Mouse (Mus musculus) adrenal gland, postnatal 36 days (tissue): ENCODE results near the gene Foxr1. TPM values are rescaled to one million over a fixed set of nuclear protein-coding genes. Genes with fewer than 3 reads are reported as not detected.
"Not testable (repeated sequence)": the region's sequence is repeated elsewhere in the genome, so short reads cannot be mapped to it uniquely, and the experiment has no call there.

ENCODE experiments used
- DNase-seq, 2 experiments: peaks; one replicate each; pipeline ENCODE4 v3.0.0; 2021; ENCODE audit warnings: mixed read lengths in 1 of 2
- total RNA-seq, 2 experiments: library from RNA; stranded (reverse); gene quantifications; 2 replicates each; pipeline ENCODE4 v1.2.3; 2021

Foxr1 gene
- total RNA-seq, 2 experiments from 2014 or later, result not detected

DNA sequence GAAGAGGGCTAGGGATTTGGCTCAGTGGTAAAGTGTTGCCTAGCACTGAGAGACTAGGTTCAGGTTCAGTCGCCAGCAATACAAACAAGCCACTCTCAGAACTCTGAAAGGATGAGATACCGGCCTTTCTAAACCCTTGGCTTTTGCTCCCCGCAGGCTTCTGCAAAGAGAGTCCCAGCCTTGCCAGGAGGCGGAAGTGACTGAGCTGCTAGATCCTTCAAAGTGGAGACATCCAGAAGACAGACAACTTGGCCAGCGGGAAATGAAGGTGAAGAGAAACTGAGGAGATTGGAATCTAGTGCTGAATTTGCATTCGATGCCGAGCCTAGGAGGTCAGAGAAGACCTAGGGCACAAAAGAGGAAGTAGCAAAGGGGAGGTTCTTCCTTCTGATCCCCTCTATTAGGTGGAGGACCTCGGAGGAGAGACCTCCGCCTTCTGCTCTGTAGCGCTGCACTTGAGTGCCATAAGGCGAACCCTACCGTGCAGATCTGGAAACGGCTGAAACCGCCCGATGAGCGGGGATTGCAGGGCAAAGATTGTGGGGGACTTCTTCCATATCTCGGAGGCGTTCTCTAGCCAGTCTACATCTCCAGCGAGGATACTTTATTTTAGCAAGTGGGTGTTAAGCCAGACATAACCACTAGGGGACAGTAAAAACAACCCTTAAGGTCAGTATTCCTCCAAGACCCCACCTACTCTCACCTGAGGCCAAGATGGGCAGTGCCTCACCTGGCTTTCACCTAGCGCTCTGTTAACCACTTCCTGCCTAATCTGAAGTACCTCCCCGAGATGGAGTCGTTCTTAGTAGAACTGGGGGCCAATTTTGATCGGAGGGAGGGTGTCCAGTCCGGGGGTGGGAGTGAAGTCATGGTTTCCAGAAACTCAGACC is 36.6 kb upstream of the Foxr1 start:
- DNase-seq, result peak in 1 of 2 experiments; percentile 54

- no peak for DNase-seq
Measured at GRCm38 (mm10) chr9:44475936-44476335, 35.0 kb upstream of the Foxr1 start.

- no peak for DNase-seq
Measured at GRCm38 (mm10) chr9:44474327-44474726, 33.4 kb upstream of the Foxr1 start.

GRCm38 (mm10) chr9:44473184-44473583 is 32.2 kb upstream of the Foxr1 start:
- DNase-seq, result no peak

GRCm38 (mm10) chr9:44468800-44469199 is 27.9 kb upstream of the Foxr1 start:
- no peak for DNase-seq

DNA sequence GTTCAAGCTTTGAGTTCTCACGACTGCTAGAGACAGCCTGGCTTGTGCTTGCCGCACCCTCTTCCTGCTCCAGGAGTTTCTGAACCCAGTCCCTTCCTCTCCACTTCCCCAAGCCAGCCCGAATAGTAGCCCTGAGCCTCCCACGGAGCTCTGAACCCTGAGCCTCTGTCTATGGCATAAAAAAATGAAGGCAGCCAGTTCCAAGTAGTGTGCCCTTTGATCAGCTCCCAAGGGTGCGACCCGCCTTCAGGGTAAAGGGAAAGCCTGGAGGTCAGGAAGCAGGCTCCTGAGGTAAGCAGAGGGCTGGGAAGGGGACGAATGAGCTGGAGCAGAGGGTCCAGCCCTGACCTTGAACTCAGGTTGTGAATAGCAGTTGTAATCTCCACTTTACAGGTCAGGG is 27.3 kb upstream of the Foxr1 start:
- no peak for DNase-seq

- no peak for DNase-seq
Measured at GRCm38 (mm10) chr9:44461950-44462349, 21.0 kb upstream of the Foxr1 start.

GRCm38 (mm10) chr9:44457035-44457742 is 16.3 kb upstream of the Foxr1 start:
- DNase-seq, result no peak

DNA sequence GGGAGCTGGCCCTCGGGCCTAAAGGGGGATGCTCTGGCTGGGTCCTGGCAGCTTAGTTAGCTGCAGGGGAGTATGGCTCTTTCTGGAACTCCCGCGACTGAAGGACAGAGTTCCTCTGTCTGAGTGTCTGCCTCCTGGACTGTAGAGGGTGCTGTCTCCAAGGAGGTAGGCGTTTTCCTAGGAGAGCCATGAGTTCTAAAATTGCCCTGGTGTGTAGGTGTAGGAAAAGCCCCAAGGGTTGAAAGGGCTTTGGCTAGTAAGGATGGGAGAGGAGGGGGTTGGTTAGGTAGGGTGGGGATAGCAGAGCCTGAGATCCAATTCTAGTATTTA is 13.9 kb upstream of the Foxr1 start, which contains the start of gene Upk2:
TSS of gene Upk2 (minus strand) at position 86 of the 330 bp plus-strand sequence.
- no peak for DNase-seq

GRCm38 (mm10) chr9:44454132-44454890 is 13.4 kb upstream of the Foxr1 start:
- DNase-seq, result peak; percentile 87 to 88

GRCm38 (mm10) chr9:44450387-44450786 is 9.5 kb upstream of the Foxr1 start:
- DNase-seq, result no peak

- not testable (repeated sequence) for DNase-seq
Measured at GRCm38 (mm10) chr9:44444402-44445025, 3.6 kb upstream of the Foxr1 start.

DNA sequence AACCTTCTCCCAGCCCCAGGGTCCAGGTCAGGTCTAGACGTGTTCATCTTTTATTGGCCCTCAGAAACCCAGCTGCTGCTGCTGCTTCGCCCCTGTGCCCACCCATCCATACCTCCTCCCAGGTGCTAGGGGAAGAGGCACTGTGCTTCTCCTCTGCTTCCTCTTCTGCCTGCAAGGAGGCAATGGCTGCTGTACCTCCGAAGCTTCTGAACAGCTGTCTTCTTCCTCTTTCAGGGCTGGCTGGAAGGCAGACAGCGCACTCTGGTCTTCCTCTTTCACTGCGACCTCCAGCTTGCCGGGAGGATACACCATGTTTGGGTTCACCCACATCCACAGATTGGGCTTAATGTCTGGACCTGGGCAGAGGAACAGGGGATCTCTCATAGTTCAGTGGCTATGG is 5.2 kb downstream of the Foxr1 start:
- DNase-seq, result no peak

GRCm38 (mm10) chr9:44432577-44433185 is 8.3 kb downstream of the Foxr1 start:
- no peak for DNase-seq

GRCm38 (mm10) chr9:44423576-44423975 is 17.4 kb downstream of the Foxr1 start:
- DNase-seq, result no peak

DNA sequence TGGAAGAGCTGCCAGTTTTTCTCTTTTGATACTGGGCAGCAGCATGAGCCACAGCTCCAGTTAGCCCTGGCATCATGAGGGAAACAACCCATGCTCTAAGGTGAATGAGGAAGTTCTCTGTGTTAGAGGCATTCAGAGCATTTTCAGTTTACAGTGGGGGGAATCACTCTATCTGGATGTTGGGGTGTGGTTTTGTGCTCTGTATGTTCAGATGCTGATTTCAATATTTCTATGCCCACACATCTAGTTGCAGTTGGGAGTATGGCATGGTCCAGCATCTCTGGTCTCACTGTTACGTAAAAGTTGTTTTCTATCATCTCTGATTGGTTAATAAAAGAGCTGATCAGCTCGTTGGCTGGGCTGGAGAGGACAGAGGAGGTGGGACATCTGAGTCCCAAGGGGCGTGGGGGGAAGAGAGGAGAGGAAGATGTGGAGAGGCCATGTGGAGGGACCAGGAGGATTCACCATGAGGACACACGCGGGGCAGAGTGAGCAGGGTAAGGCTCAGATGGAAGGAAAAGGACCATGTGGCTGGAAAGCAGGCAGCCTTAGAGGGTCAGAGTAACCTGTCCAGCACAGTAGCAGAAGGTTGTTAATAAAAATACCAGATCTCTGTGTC is 20.5 kb downstream of the Foxr1 start:
- no peak for DNase-seq

DNA sequence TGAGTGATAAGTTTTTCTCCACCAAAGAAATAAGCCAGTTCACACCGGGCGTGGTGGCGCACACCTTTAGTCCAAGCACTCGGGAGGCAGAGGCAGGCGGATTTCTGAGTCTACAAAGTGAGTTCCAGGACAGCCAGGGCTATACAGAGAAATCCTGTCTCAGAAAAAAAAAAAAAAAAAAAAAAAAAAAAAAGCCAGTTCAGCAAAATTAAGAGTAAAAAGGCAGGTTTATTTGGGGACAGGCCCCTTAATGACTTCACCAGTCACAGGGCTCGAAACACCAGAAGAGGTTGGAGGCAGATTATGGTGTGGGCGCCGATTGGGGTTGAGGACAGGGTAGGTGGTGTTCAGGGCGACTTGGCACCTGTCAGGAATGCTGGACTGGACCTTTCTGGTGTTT is 21.2 kb downstream of the Foxr1 start:
- not testable (repeated sequence) for DNase-seq

GRCm38 (mm10) chr9:44418519-44419385 is 22.2 kb downstream of the Foxr1 start, which contains the start of gene Ccdc84:
TSS of gene Ccdc84 (minus strand) at chr9:44418569.
- no peak for DNase-seq

GRCm38 (mm10) chr9:44417892-44418363 is 23.0 kb downstream of the Foxr1 start:
- DNase-seq, result peak; percentile 98 to 99
